Mouse (Mus musculus) granulocyte monocyte progenitor cell, adult 5-6 weeks (primary cell): ENCODE measurements at regions not wholly inside any gene's neighbourhood (a gene's known extent, or its start where the extent isn't known, plus 50 kb on each side); places are given as distances from the start of the nearest gene placed in this dataset.

Experiments
- ATAC-seq: replicated peaks from 2 replicates; pipeline ENCODE4 v1.8.0; 2016; ENCODE audit warnings: mild to moderate bottlenecking, moderate TSS enrichment, inconsistent platforms; ENCODE audit not compliant: poor library complexity, severe bottlenecking

- no peak for ATAC-seq
These were observed 583.7 kb upstream of the Adam5 start for GRCm38 (mm10) chr8:25407862-25408261.

- no peak for ATAC-seq
These were observed 568.6 kb upstream of the Adam5 start for GRCm38 (mm10) chr8:25392766-25393166.

DNA sequence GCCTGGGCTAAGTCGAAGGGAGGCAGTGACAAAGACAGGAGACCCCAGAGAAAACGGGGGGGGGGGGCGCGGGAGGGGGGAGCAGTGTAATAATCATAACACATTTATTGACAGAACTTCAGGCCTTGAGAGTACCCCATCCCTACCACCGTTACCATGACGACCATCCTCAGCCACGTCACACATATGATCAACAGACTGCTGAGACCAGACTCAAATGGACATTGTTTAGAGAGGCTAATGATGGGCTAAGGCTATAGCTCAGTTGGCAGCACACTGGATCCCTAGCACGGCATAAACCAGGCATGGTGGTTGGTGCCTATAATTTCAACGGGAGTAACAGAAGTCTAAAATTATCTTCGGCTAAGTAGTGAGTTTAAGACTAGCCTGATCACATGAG lies 565.8 kb upstream of the Adam5 start:
- ATAC-seq = no peak

- ATAC-seq = no peak
These were observed 565.2 kb upstream of the Adam5 start for GRCm38 (mm10) chr8:25389371-25389855.

DNA sequence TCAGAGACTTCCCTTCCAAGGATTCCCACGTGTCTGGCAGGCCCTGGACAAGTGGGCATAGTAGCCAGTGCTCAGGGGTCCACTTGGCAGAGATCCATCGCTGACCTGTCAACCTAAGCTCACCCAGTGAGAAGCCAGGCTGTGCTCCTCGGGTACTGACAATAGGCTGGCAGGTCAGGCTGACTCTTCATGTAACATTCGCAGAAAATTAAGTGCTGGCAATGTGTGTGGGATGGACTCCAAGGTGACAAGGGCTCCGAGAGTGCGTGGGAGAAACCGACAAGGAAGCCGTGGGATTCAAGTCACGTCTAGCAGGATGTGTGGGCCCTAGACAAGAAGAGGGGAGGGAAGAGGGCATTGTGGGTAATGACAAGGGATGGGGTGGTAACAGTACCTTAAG lies 564.6 kb upstream of the Adam5 start:
- no peak for ATAC-seq

DNA sequence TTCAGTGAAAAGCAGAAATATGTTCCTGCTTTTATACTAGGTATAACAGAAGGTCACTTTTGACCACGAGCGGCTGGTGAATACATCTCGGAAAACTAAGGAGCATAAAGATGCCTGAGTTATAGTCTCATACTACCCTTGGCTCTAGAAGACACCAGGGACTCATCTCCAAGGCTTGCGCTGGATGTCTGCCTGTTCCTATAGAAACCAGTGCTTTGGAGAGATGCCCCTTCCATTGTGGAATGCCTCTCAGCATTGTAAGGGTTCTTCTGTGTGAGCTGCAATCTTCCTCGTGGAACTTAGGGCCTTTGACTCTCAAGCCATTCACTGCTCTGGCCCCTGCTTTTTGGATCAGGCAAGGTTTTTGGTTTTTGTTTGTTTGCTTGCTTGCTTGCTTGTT lies 561.0 kb upstream of the Adam5 start:
- ATAC-seq = no peak

DNA sequence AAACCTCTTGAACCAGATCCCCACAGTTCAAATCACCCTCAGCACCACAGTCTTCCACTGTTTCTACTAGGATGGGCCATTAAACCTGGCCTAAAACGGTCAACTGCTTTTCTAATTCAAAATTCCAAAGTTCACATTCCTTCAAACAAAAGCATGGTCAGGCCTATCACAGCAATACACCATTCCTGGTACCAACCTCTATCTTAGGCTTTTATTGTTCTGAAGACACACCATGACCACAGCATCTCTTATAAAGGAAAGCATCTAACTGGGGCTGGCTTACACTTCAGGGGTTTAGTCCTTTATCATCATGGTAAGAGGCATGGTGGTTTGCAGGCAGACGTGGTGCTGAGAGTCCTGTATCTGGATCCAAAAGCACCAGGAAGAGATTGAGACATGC lies 560.4 kb upstream of the Adam5 start:
- no peak for ATAC-seq

GRCm38 (mm10) chr8:25373276-25373675 lies 549.1 kb upstream of the Adam5 start:
- no peak for ATAC-seq

- ATAC-seq = no peak
These were observed 546.8 kb upstream of the Adam5 start for GRCm38 (mm10) chr8:25370947-25371346.

DNA sequence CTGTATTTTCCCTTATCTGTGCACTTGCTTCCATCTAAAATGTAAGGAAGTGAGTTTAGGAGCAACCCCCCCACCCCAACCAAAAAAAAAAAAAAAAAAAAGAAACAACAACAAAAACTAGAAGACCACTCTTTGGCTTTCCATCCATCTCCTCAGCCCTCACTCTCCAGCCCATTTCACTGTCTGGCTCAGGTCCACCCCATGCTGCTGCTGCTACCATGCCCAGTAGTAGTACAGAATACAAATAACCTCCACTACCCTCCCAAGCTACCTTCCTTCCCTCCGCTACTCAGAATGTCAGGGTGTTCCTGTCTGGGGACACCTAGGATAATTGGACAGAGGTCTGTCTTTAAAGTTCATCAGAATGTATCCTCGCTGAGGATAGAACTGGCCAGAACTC lies 545.2 kb upstream of the Adam5 start:
- ATAC-seq = no peak

DNA sequence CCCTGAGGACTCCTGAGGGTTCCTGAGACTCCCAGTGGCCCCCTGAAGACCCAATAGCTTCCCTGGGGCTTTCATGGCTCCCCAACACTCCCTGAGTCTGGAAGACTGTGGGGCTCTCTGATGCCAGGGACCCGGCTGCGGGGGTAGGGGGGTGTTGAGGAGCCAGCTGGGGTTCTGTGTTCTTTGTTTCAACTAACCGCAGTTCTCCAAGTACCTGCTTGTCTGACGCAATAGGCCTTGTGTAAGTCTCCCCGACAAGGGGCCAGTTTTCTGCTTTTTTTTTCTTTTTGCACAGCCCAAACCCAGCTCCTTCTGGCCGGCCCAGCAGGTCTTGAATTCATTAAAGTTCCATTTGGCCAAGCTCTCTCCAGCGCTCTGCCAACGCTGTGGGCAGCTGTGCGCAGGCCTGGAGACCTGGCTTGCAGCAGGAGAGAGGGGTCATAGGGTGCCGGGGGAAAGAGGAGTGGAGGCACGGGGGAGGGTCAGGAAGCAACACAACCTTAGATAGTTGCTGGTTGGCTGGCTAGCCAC lies 544.5 kb upstream of the Adam5 start:
- ATAC-seq = peak; percentile 86

DNA sequence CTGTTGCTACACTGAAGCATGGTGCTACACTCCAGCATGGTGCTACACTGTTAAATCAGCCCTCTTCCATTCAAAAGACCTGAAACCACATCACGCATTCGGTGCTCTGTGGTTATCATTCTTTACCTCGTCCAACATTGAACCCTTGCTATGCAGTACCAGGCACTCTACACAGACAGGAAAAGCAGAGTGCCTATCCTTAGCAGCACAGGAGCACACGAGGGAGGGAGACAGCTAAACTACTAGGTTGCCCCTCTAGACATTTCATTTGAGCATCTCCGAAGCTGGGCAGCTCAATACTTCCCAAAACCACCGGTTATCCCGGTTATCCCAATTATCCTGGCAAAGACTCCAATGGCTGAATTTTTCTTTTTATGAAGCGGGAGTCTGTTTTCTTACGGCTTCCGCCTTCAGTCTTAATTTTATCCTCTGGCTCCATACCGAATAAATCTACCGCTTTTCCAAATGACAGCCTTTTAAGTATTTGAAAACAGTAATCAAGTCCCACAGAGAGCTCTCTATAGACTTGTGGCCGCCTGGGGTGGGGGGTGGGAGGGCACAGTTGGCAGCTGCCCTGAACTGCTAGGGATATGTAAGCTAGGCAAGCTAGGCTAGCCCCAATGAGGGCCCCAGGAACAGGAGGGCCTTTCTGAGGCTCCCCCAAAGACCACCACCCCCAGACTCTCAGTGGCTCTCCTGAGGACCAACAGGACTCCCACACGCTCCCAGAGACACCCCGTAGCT lies 543.8 kb upstream of the Adam5 start:
- no peak for ATAC-seq

DNA sequence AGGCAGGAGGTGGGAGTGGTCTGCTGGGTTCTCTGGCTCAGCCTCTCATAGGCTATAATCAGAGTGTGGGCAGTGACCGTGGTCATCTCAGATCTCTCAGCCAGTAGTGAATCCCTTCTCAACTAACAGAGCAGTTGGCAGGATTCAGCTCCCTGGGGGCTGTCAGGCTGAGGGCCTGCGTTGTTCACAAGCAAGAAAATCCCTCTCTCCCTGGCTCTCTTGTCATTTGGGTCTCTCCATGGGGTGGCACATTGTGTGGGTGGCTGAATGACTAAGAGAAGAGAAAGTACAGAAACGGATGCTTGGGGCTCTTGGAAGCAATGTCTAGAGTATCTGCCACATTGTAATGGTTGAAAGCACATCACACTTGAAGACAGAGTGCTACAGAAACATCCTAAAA lies 542.0 kb upstream of the Adam5 start:
- ATAC-seq = no peak

DNA sequence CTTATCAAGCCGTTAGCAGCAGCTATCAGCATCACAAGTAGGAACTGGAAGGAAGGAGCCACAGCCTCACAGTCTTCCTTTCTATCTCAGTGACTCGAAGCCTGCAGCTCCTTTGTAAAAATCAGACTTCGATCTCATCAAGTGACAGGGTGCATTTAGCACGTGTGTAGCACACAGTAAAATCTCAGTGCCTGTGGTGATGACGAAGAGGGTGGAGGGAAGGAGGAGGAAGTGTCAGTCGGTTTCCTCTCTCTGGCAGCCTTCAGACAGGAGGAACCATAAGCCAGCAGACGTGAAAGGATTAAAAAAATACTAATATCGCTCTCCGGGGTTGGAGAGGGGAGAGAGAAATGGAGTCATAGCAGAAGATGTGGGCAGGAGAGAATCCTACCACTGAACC lies 538.5 kb upstream of the Adam5 start:
- peak; percentile 66 for ATAC-seq

DNA sequence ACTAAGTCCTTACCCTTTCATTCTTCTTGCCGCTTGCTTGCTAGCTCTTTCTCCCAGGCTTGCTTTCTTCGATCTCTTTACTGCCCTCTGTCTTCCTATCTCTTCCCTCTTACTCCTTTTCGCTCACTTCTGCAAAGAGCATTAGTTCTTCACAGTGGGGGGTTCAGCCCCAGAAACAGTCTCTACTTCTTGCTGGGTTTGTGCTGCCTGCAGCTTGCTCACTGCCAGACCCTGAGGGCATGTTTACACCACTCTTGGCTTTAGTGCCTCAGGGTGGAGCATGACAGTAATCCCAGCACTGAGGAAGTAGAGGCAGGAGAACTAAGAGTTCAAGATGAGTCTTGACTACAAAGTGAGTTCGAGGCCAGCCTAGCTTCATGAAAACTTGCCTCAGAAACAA lies 538.0 kb upstream of the Adam5 start:
- ATAC-seq = no peak

- ATAC-seq = no peak
These were observed 537.3 kb upstream of the Adam5 start for GRCm38 (mm10) chr8:25361420-25361819.

- ATAC-seq = no peak
These were observed 534.5 kb upstream of the Adam5 start for GRCm38 (mm10) chr8:25358539-25359165.

DNA sequence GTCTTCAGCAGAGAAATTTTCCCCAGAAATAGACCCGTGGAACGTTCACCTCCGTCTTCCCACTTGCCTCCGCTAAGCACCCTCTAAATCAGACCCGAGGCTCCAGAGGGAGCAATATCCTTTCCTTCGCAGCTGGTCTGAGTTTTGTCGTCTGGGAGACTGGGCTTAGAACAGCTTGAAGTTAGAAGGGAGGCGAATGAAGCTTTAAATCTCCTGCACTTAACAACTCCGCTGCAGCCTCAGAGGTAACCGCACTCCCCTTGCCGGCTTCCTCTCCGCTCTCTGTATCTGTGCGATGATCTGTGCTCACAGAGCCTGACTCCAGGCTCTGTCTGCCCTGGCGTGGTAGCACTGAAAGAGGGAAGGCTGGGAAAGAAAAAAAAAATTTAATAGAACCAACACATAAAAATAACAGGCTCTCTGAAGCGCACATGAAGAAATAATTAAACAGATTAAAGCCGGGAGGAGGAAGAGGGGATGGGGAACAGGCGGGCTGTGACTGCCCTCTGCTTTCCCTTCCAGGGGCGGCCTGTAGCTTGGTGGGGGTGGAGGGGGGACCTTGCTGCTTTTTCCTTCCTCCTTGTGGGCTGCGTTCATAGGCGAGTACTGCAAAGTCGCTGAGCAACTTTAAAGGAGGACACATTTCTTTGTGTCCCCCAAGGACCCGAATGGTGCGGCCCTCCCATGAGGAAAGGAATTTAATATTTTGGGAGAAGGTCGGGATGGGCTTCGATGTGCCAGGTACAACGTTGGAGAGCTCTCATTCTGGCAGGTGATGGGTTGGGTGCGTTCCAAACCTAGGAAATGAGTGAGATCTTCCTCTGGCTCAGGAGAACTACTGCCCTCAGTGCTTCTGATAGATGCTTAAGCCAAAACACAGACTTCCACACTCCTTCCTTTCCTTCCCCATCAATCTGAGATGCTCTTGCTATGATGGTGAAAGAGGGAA lies 529.9 kb upstream of the Adam5 start:
- peak; percentile 85 for ATAC-seq

DNA sequence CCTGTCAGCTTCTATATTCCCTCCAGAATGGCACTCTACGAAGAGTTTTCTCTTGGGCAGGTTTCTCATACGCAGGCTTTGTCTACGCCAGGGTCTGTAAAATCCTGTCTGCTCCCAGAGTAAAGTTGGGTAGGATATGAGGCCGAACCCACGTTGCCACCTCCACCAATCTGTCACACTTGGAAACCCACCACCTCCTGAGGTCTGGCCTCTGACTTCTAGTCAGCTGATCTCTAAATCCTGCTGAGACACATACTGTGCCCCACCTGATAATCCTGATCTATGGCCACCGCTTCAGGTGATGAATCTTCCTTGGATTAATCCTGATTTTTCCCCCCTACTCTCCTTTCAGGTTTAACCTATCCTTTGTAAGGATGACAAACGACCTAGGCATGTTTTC lies 529.2 kb upstream of the Adam5 start:
- no peak for ATAC-seq

DNA sequence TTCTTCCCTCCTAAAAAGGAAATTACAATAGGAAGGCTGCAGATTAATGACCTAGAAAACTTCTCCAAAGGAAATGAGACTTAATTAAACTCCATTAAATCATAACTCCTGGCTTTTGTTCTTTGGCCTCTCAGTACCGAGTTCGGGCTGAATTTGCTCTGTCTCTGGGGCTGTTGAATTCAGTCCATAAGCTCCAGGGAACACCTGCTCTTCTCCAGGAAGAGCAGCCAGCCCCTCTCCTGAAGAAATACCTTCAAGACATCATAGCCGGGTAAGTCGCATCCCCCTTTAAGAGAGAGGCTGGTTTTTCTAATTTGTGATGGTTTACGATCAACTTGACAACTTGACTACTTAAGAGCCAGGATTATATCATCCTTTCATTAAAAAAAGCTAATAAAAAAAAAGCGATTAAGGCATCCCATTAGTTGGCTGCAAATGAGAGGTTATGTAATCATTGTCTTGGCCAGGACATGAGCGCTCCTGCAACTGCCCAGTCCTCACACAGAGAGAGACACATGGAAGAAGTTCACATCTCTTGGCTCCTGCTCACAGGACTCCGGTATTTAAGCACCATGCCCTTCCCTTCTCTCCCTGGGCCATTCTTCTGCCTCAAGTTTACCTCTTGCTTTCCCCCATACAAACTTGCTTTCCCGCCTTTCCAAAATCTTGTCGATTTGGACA lies 524.0 kb upstream of the Adam5 start:
- no peak for ATAC-seq
